Mouse (Mus musculus) adrenal gland (tissue): ENCODE measurements around the gene Cpne1.
"Not testable (repeated sequence)": the region's sequence is repeated elsewhere in the genome, so short reads cannot be mapped to it uniquely, and the experiment has no call there.

ENCODE experiments used
- intact Hi-C: fragments of 180-260 bp; cut with DNase I; formaldehyde crosslinking; loops from one replicate; pipeline ENCODE4 v1.15.1; 2025
- long read RNA-seq, 2 experiments: library from polyadenylated mRNA; unstranded; transcript quantifications; one replicate each; pipeline ENCODE4 v2.0.0; 2020; ENCODE audit warnings: borderline replicate concordance in 1 of 2; ENCODE audit not compliant: insufficient replicate concordance in 1 of 2

Cpne1 gene
- long read RNA-seq, experiment 1, transcript Cpne1-202 (16 exons, 3,441 nt), result major isoform, 5 of 8 reads
- long read RNA-seq, experiment 1, partial matches to known transcripts, result 1 of 8 reads
- long read RNA-seq, experiment 1, other reads (novel, unspliced or antisense), result 1 of 8 reads
- long read RNA-seq, experiment 2, partial matches to known transcripts, result 4 of 11 reads
- long read RNA-seq, experiment 2, other reads (novel, unspliced or antisense), result 4 of 11 reads

DNA sequence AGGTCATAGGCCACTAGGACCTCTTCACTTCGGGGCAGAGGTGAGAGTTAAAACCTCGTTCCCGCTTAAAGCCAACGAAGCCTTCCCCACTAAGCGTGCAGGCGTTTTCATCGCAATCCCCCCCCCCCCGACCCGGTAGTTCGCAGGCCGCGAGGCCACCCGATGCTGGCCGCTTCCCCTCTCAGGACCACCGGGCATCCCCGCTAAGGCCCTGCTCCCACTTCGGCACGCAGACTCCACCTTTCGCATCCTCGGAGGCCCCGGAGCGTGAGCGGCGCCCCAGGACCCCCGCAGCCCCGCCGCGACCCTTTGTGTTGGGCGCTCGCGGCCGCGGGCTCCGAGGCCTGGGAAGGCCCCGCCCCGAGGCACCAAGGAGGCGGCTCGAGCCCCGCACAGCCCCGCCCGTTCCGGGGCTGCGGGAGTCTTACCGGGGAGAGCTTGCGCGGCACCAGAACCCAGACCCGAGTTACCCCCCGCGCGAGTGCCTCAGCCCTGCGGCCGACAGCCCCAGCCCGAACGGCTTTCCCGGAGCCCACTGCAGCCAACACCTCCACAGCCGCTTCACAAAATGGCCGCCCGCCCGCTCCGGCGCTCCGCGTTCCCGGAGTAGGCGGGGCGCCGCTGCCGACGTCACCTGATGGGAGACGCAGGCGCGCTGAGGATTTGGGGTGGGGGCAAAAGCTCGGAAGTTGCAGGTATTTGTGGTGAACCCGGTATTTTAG lies at the start of gene Cpne1, which contains the start of gene Rbm12:
Gene Cpne1 (minus strand): TSS at position 608 of the 722 bp plus-strand sequence.
Gene Rbm12 (minus strand): TSS at position 621 of the 722 bp plus-strand sequence.
- intact Hi-C loops, result no loop called here

DNA sequence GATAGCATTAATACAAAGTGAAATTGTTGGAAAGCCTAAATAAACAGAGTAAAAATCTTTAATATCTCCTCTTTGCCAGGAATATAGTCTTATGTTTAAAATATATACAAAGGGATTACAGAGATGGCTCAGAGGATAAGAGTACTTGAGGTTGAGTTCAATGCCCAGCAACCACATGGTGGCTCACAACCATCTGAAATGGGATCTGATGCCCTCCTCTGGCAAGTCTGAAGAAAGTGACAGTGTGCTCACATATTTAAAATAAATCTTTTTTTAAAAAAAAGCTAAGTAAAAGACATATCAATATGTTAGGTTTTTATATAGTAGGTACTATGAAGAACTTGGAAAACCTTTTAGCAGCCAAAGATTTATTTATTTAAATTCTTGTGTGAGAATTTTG lies 39.8 kb upstream of the Cpne1 start:
- intact Hi-C loops, result no loop called here

- intact Hi-C loops, result no loop called here
Observed at GRCm38 (mm10) chr2:156147316-156147915, 35.7 kb upstream of the Cpne1 start.

DNA sequence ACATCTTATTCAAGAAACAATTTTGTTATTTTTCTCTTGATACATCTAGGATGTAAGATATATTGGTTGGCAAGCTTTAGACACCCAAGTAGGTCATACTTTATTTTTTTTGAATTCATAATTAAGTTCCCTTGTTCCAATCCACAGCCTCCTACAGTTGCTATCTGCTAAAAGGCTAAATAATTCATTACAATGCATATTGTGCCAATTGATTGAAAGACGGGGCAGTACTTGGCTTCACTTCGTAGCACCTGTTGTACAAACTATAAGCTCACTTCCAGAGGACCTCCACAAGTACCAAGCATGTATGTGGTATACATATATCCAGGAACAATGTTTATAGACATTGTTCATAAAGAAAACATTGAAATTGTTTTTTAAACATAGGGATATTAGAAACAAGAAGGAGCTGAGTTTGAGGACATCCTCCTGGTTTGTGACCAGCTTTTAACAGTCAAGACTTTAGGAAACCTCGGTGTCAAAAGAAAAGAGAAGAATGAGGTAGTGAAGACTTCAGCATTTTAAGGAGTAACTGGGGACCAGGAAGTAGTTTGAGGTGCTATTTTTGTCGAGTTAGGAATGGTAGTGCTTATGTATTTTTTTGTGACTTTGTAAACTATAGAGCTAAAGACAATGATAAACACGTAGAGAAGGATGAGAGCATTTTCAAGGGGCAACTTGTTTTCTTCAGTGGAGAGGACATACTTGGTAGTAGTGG lies 34.7 kb upstream of the Cpne1 start:
- intact Hi-C loops, result no loop called here

GRCm38 (mm10) chr2:156145486-156146130 lies 33.8 kb upstream of the Cpne1 start:
- intact Hi-C loops, result no loop called here

- intact Hi-C loops, result loop anchor here (5.0 kb wide), 1 partner anchor 133 kb away; no protein-coding TSS in a partner anchor
Observed at GRCm38 (mm10) chr2:156143953-156144724, 32.4 kb upstream of the Cpne1 start, which contains the start of the genes Romo1 and Nfs1. TSS of gene Romo1 (plus strand) at chr2:156144039. TSS of gene Nfs1 (minus strand) at chr2:156144186.

DNA sequence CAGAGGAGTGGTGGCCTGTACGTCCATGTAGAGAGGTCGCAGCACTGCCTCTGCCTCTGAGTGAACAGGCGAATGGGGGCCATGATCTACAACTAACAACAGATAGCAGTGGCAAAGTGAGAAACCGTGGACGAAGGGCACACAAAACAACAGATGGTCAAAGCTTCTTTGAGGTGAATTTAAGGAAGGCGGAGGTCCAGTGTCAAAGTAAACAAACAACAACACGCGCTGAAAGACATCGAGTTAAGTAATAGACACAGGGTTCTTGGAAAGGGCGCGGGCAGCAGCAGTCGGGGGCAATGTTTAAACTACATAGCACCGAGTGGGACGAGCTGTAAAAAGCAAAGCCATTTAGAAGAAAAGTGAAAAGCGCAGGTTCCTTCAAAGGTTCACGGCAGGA lies 31.6 kb upstream of the Cpne1 start:
- intact Hi-C loops, result loop anchor here (5.0 kb wide), 1 partner anchor 134 kb away; no protein-coding TSS in a partner anchor

GRCm38 (mm10) chr2:156142820-156143219 lies 31.1 kb upstream of the Cpne1 start:
- intact Hi-C loops, result loop anchor here (5.0 kb wide), 1 partner anchor 134 kb away; no protein-coding TSS in a partner anchor

- intact Hi-C loops, result loop anchor here (10.0 kb wide), 1 partner anchor 291 kb away; no protein-coding TSS in a partner anchor
Observed at GRCm38 (mm10) chr2:156135695-156136094, 23.9 kb upstream of the Cpne1 start.

DNA sequence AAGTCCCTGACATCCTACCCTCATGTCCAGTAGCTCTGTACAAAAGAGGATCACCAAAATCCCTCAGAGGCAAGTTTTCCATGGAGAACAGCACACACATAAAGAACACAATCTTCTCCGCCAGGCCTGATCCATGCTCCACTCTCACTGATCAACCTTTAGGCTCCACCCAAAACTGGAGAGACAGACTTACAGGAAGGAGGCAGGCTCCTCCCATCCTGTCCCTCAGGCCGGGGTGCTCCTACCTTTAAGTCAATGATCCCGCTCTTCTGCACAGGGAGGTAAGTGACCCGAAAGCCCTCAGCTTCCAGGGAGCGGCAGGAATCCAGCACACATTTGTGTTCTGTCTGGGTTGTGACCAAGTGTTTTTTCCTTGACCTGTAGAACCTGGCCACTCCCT lies 22.4 kb upstream of the Cpne1 start:
- intact Hi-C loops, result loop anchor here (10.0 kb wide), 1 partner anchor 289 kb away; no protein-coding TSS in a partner anchor

- intact Hi-C loops, result no loop called here
Observed at GRCm38 (mm10) chr2:156126992-156127391, 15.2 kb upstream of the Cpne1 start, which contains the start of gene Gm28036. TSS of gene Gm28036 (minus strand) at chr2:156127092.

- intact Hi-C loops, result no loop called here
Observed at GRCm38 (mm10) chr2:156123731-156124130, 12.0 kb upstream of the Cpne1 start.

DNA sequence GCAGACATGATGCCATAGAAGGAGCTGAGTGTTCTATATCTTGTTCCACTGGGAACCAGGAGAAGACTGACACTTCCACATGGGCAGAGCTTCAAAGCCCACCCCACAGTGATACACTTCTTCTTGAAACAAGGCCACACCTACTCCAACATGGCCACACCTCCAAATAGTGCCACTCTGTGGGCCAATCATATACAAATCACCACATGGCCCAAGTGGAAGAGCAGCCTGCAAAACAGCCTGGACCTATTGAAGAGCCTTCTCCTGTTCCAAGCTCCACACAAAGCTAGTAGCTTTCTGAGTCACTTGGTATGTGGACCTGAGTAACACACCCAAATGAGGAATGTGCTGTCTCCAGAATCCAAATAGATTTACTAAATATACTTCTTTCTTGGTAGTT lies 7.8 kb upstream of the Cpne1 start:
- intact Hi-C loops, result no loop called here

DNA sequence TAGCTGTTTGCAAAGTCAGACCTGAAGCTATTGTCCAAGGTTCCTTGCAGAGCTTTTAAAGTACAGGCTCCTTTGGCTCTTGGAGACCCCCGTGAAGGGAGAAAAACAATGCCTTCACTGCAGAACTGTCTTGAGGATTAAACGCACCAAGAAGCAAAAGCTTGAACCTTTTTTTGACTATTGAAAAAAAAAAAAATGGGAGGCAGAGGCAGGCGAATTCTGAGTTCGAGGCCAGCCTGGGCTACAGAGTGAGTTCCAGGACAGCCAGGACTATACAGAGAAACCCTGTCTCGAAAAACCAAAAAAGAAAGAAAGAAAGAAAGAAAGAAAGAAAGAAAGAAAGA lies 287 bp upstream of the Cpne1 start:
- intact Hi-C loops, result not testable (repeated sequence)

- intact Hi-C loops, result no loop called here
Observed at GRCm38 (mm10) chr2:156110627-156111357, 973 bp downstream of the Cpne1 start.

GRCm38 (mm10) chr2:156091926-156092325 lies 19.8 kb downstream of the Cpne1 start:
- intact Hi-C loops, result no loop called here

- intact Hi-C loops, result no loop called here
Observed at GRCm38 (mm10) chr2:156089799-156090198, 22.0 kb downstream of the Cpne1 start.

DNA sequence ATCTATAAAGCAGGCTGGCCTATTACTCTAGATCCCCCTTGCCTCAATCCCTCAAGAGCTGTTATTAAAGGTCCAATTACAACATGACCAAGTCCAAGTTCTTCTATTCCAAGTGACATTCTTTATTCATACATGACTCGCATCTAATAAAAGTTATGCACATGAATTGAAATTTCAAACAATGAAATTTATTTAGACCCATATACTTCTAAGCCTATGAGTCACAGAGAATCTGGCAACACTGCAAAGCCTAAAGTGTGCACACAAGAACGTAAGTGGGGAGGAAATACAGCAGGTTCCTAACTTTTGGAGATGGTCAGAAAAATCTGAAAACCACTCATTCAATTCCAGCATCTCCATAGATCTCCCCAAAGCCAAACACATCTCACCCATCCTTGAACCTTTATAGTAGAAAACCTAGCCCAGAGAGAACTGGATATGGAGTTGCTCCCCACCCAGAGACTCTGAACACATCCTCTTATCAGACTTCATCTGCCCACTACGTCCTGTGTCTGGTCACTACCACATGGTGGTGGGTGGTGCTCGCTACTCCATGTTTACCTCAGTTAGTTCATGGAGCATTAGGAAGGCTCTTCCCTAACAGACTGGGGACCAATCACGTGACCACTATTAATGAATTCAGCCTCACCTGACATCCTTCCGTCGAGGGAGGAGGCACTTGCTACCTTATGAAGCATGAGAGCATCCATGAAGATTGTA lies 24.2 kb downstream of the Cpne1 start:
- intact Hi-C loops, result no loop called here

DNA sequence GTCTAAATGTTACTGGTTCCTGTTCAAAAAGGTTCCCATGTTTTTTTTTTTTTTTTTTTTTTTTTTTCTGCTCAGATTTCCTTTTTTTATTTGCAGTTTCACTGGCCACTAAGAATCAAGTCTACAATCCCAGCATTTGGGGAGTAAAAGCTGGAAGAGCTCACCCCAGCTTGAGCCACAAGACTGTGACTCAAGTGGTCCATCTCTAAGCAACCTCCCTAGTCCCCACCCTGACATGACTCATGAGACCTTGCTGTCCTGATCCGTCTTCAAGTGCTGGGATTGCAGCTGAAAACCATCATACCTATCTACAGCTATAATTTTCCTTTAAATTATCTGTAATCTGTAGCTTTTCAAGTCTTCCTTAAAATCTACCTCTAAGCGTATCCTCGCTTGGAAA lies 27.2 kb downstream of the Cpne1 start:
- intact Hi-C loops, result no loop called here
